Mouse (Mus musculus) neural tube, embryonic 12.5 days (tissue): ENCODE data around the gene Sipa1l1. TPM values are rescaled to one million over a fixed set of nuclear protein-coding genes. Genes with fewer than 3 reads are reported as not detected.

ENCODE experiments used
- ATAC-seq: fragments of 200-750 bp; cut with Nextera tagmentation; 2 replicates; pipeline ENCODE4 v1.8.0; 2017; ENCODE audit warnings: low read depth, mild to moderate bottlenecking, moderate TSS enrichment, moderate library complexity; ENCODE audit not compliant: low FRiP score
- H3K27ac ChIP-seq: fragments of 300-500 bp; sonication (generic); 2 replicates; pipeline ENCODE4 v1.5.1; 2016
- H3K27me3 ChIP-seq: fragments of 300-500 bp; sonication (generic); replicated peaks from 2 replicates; pipeline ENCODE4 v1.6.1; 2016; ENCODE audit warnings: mild to moderate bottlenecking
- H3K36me3 ChIP-seq: fragments of 300-500 bp; sonication (generic); 2 replicates; pipeline ENCODE4 v1.6.1; 2016; ENCODE audit warnings: mild to moderate bottlenecking
- H3K4me1 ChIP-seq: fragments of 300-500 bp; sonication (generic); 2 replicates; pipeline ENCODE4 v1.6.1; 2016
- H3K4me2 ChIP-seq: fragments of 300-500 bp; sonication (generic); replicated peaks from 2 replicates; pipeline ENCODE4 v1.6.1; 2016; ENCODE audit warnings: mild to moderate bottlenecking
- H3K4me3 ChIP-seq: fragments of 300-500 bp; sonication (generic); 2 replicates; pipeline ENCODE4 v1.5.1; 2016
- H3K9ac ChIP-seq: fragments of 300-500 bp; sonication (generic); 2 replicates; pipeline ENCODE4 v1.6.1; 2016; ENCODE audit warnings: mild to moderate bottlenecking
- H3K9me3 ChIP-seq: fragments of 300-500 bp; sonication (generic); 2 replicates; pipeline ENCODE4 v1.6.1; 2016; ENCODE audit warnings: mild to moderate bottlenecking
- WGBS: fragments of 180-500 bp; shearing (Covaris S2); methylation state at CpG from one replicate; pipeline ENCODE4 v1.1.7; 2016; 5-methylcytosine and 5-hydroxymethylcytosine counted together
- polyA plus RNA-seq: library from polyadenylated mRNA; unstranded; fragments of >200 nt; fragmentation: Nextera tagmentation; extraction: Ambion mirVana; gene quantifications from 2 replicates; pipeline ENCODE4 v1.2.1, GENCODE M21; 2016

Sipa1l1 gene
- polyA plus RNA-seq, 1 experiment from 2014 or later: 17.4 TPM

GRCm38 (mm10) chr12:82186740-82187139 is 17.6 kb downstream of the Sipa1l1 start:
- Histone ChIP-seq H3K27me3 (no peaks in the 10 kb centered on the region), H3K36me3 (peaks cover 6% of the 10 kb centered on the region; the same call in 1 of the 2 replicates), H3K4me1 (peaks cover 8% of the 10 kb centered on the region; the same call in 1 of the 2 replicates), H3K27ac (no peak overlapping the region), H3K4me3 (no peak overlapping the region), H3K9me3 (peaks cover 10% of the 10 kb centered on the region; the same call in 1 of the 2 replicates), H3K9ac (no peak overlapping the region), H3K4me2 (no peak overlapping the region)
- no peak for ATAC-seq
- WGBS: 86% methylated on average over 3 of the region's 3 CpGs

- WGBS: 77% methylated on average over 7 of the region's 7 CpGs
- Histone ChIP-seq H3K27me3 (no peaks in the 10 kb centered on the region), H3K9me3 (peaks cover 6% of the 10 kb centered on the region; the same call in 1 of the 2 replicates), H3K36me3 (peaks cover 2% of the 10 kb centered on the region; the same call in 1 of the 2 replicates), H3K4me3 (no peak overlapping the region), H3K4me1 (peaks cover 8% of the 10 kb centered on the region; the same call in 1 of the 2 replicates), H3K27ac (no peak overlapping the region), H3K4me2 (no peak overlapping the region), H3K9ac (no peak overlapping the region)
- no peak for ATAC-seq
These were observed 18.2 kb downstream of the Sipa1l1 start for GRCm38 (mm10) chr12:82187178-82187839.

- no peaks in the 10 kb centered on the region for H3K36me3 ChIP-seq
- H3K27ac ChIP-seq: no peak overlapping the region
- no peak overlapping the region for H3K4me2 ChIP-seq
- H3K9ac ChIP-seq: no peak overlapping the region
- no peaks in the 10 kb centered on the region for H3K9me3 ChIP-seq
- 68% methylated on average over 9 of the region's 9 CpGs for WGBS
- no peak overlapping the region for H3K4me3 ChIP-seq
- no peak for ATAC-seq
- H3K4me1 ChIP-seq: peaks cover 8% of the 10 kb centered on the region; the same call in 1 of the 2 replicates
- H3K27me3 ChIP-seq: no peaks in the 10 kb centered on the region
These were observed 19.4 kb downstream of the Sipa1l1 start for GRCm38 (mm10) chr12:82188321-82189075.

- 55% methylated on average over 6 of the region's 6 CpGs for WGBS
- Histone ChIP-seq H3K9ac (no peak overlapping the region), H3K27me3 (no peaks in the 10 kb centered on the region), H3K27ac (no peak overlapping the region), H3K4me2 (no peak overlapping the region), H3K4me1 (peaks cover 8% of the 10 kb centered on the region; the same call in 1 of the 2 replicates), H3K36me3 (no peaks in the 10 kb centered on the region), H3K9me3 (no peaks in the 10 kb centered on the region), H3K4me3 (no peak overlapping the region)
- no peak for ATAC-seq
These were observed 20.1 kb downstream of the Sipa1l1 start for GRCm38 (mm10) chr12:82189076-82189675.

- no peak for ATAC-seq
- H3K36me3 ChIP-seq: no peaks in the 10 kb centered on the region
- 91% methylated on average over 16 of the region's 16 CpGs for WGBS
These were observed 20.8 kb downstream of the Sipa1l1 start for GRCm38 (mm10) chr12:82189715-82190581.

GRCm38 (mm10) chr12:82190582-82190965 is 21.5 kb downstream of the Sipa1l1 start:
- Histone ChIP-seq H3K4me3 (no peak overlapping the region), H3K9ac (no peak overlapping the region), H3K9me3 (no peaks in the 10 kb centered on the region), H3K4me1 (peaks cover 8% of the 10 kb centered on the region; the same call in 1 of the 2 replicates), H3K27me3 (no peaks in the 10 kb centered on the region), H3K36me3 (no peaks in the 10 kb centered on the region), H3K4me2 (no peak overlapping the region), H3K27ac (no peak overlapping the region)
- ATAC-seq: no peak
- 94% methylated on average over 16 of the region's 16 CpGs for WGBS

More at GRCm38 (mm10) chr12:82189715-82190581, 20.8 kb downstream of the Sipa1l1 start:
- H3K27me3 ChIP-seq: no peaks in the 10 kb centered on the region
- H3K27ac ChIP-seq: no peak overlapping the region
- H3K9me3 ChIP-seq: no peaks in the 10 kb centered on the region
- no peak overlapping the region for H3K4me3 ChIP-seq
- no peak overlapping the region for H3K4me2 ChIP-seq
- H3K9ac ChIP-seq: no peak overlapping the region
- H3K4me1 ChIP-seq: peaks cover 8% of the 10 kb centered on the region; the same call in 1 of the 2 replicates

- Histone ChIP-seq H3K27me3 (no peaks in the 10 kb centered on the region), H3K9me3 (no peaks in the 10 kb centered on the region), H3K4me1 (peaks cover 16% of the 10 kb centered on the region), H3K27ac (no peak overlapping the region), H3K4me3 (no peak overlapping the region), H3K36me3 (no peaks in the 10 kb centered on the region), H3K9ac (no peak overlapping the region), H3K4me2 (no peak overlapping the region)
- ATAC-seq: no peak
- 85% methylated on average over 5 of the region's 5 CpGs for WGBS
These were observed 22.6 kb downstream of the Sipa1l1 start for GRCm38 (mm10) chr12:82191686-82192085.

GRCm38 (mm10) chr12:82192641-82193054 is 23.5 kb downstream of the Sipa1l1 start:
- 86% methylated on average over 4 of the region's 4 CpGs for WGBS
- ATAC-seq: no peak
- no peak overlapping the region for H3K4me3 ChIP-seq

GRCm38 (mm10) chr12:82193476-82193875 is 24.4 kb downstream of the Sipa1l1 start:
- H3K4me1 ChIP-seq: peaks cover 23% of the 10 kb centered on the region
- no peaks in the 10 kb centered on the region for H3K27me3 ChIP-seq
- H3K27ac ChIP-seq: no peak overlapping the region
- ATAC-seq: no peak
- H3K36me3 ChIP-seq: no peaks in the 10 kb centered on the region
- H3K4me2 ChIP-seq: no peak overlapping the region
- WGBS: 47% methylated on average over 2 of the region's 2 CpGs
- H3K9me3 ChIP-seq: no peaks in the 10 kb centered on the region
- no peak overlapping the region for H3K9ac ChIP-seq
- no peak overlapping the region for H3K4me3 ChIP-seq

More at GRCm38 (mm10) chr12:82192641-82193054, 23.5 kb downstream of the Sipa1l1 start:
- peaks cover 23% of the 10 kb centered on the region for H3K4me1 ChIP-seq
- no peaks in the 10 kb centered on the region for H3K27me3 ChIP-seq
- H3K36me3 ChIP-seq: no peaks in the 10 kb centered on the region
- no peaks in the 10 kb centered on the region for H3K9me3 ChIP-seq
- H3K4me2 ChIP-seq: no peak overlapping the region
- H3K9ac ChIP-seq: no peak overlapping the region
- H3K27ac ChIP-seq: no peak overlapping the region

GRCm38 (mm10) chr12:82194919-82195318 is 25.8 kb downstream of the Sipa1l1 start:
- no peaks in the 10 kb centered on the region for H3K9me3 ChIP-seq
- H3K4me2 ChIP-seq: no peak overlapping the region
- H3K36me3 ChIP-seq: no peaks in the 10 kb centered on the region
- no peak overlapping the region for H3K27ac ChIP-seq
- ATAC-seq: no peak
- H3K4me1 ChIP-seq: peaks cover 14% of the 10 kb centered on the region
- H3K4me3 ChIP-seq: no peak overlapping the region
- WGBS: 81% methylated on average over 3 of the region's 3 CpGs
- H3K27me3 ChIP-seq: no peaks in the 10 kb centered on the region
- no peak overlapping the region for H3K9ac ChIP-seq

- ATAC-seq: no peak
- Histone ChIP-seq H3K27ac (no peak overlapping the region), H3K27me3 (no peaks in the 10 kb centered on the region), H3K36me3 (no peaks in the 10 kb centered on the region), H3K4me2 (no peak overlapping the region), H3K9ac (no peak overlapping the region), H3K4me1 (peaks cover 14% of the 10 kb centered on the region), H3K4me3 (no peak overlapping the region), H3K9me3 (no peaks in the 10 kb centered on the region)
- WGBS: 91% methylated on average over 2 of the region's 2 CpGs
These were observed 27.1 kb downstream of the Sipa1l1 start for GRCm38 (mm10) chr12:82196213-82196612.
